Mouse (Mus musculus) c-Kit-negative CD71-positive TER-119-positive erythroid progenitor cells, embryonic 14.5 days (primary cell): Measurements from ENCODE around the gene Tmem255b.

Experiments used
- DNase-seq: peaks from one replicate; pipeline ENCODE4 v3.0.0-alpha.2; 2013; ENCODE audit warnings: low read depth, low spot score

Gene Tmem255b

GRCm38 (mm10) chr8:13434889-13435288 lies at the start of gene Tmem255b:
Gene Tmem255b, plus strand, starts transcription at chr8:13435189.
- no peak for DNase-seq

GRCm38 (mm10) chr8:13386366-13386765 lies 48.6 kb upstream of the Tmem255b start:
- DNase-seq, result no peak

GRCm38 (mm10) chr8:13387728-13388127 lies 47.3 kb upstream of the Tmem255b start:
- no peak for DNase-seq

- DNase-seq, result no peak
Measured at GRCm38 (mm10) chr8:13388744-13389143, 46.2 kb upstream of the Tmem255b start.

- no peak for DNase-seq
Measured at GRCm38 (mm10) chr8:13393869-13394268, 41.1 kb upstream of the Tmem255b start.

- no peak for DNase-seq
Measured at GRCm38 (mm10) chr8:13396725-13397124, 38.3 kb upstream of the Tmem255b start, which contains the start of gene Atp4b. Gene Atp4b, minus strand, starts transcription at chr8:13396825.

- DNase-seq, result no peak
Measured at GRCm38 (mm10) chr8:13403517-13403916, 31.5 kb upstream of the Tmem255b start.

- no peak for DNase-seq
Measured at GRCm38 (mm10) chr8:13404666-13405131, 30.3 kb upstream of the Tmem255b start, which contains the start of gene Grk1. Gene Grk1, plus strand, starts transcription at chr8:13405081.

- no peak for DNase-seq
Measured at GRCm38 (mm10) chr8:13406011-13406410, 29.0 kb upstream of the Tmem255b start.

GRCm38 (mm10) chr8:13411597-13411996 lies 23.4 kb upstream of the Tmem255b start:
- DNase-seq, result peak; percentile 16

GRCm38 (mm10) chr8:13412891-13413558 lies 22.0 kb upstream of the Tmem255b start:
- peak; percentile 12 for DNase-seq

GRCm38 (mm10) chr8:13413823-13414390 lies 21.1 kb upstream of the Tmem255b start:
- no peak for DNase-seq

GRCm38 (mm10) chr8:13415879-13416278 lies 19.1 kb upstream of the Tmem255b start:
- DNase-seq, result no peak

GRCm38 (mm10) chr8:13419111-13419639 lies 15.8 kb upstream of the Tmem255b start:
- DNase-seq, result no peak

- no peak for DNase-seq
Measured at GRCm38 (mm10) chr8:13420970-13421369, 14.0 kb upstream of the Tmem255b start.

GRCm38 (mm10) chr8:13427351-13427750 lies 7.6 kb upstream of the Tmem255b start:
- no peak for DNase-seq

- no peak for DNase-seq
Measured at GRCm38 (mm10) chr8:13428156-13428555, 6.8 kb upstream of the Tmem255b start.

GRCm38 (mm10) chr8:13430412-13430811 lies 4.6 kb upstream of the Tmem255b start:
- no peak for DNase-seq

- no peak for DNase-seq
Measured at GRCm38 (mm10) chr8:13430866-13431265, 4.1 kb upstream of the Tmem255b start.

- no peak for DNase-seq
Measured at GRCm38 (mm10) chr8:13433130-13433529, 1.9 kb upstream of the Tmem255b start.

GRCm38 (mm10) chr8:13436052-13436451 lies 1.1 kb downstream of the Tmem255b start:
- DNase-seq, result no peak

GRCm38 (mm10) chr8:13437531-13437930 lies 2.5 kb downstream of the Tmem255b start:
- no peak for DNase-seq

GRCm38 (mm10) chr8:13442152-13442551 lies 7.2 kb downstream of the Tmem255b start:
- no peak for DNase-seq
